Comparison of ENCODE assay signal across 8 mouse cellular contexts in the genomic region with DNA sequence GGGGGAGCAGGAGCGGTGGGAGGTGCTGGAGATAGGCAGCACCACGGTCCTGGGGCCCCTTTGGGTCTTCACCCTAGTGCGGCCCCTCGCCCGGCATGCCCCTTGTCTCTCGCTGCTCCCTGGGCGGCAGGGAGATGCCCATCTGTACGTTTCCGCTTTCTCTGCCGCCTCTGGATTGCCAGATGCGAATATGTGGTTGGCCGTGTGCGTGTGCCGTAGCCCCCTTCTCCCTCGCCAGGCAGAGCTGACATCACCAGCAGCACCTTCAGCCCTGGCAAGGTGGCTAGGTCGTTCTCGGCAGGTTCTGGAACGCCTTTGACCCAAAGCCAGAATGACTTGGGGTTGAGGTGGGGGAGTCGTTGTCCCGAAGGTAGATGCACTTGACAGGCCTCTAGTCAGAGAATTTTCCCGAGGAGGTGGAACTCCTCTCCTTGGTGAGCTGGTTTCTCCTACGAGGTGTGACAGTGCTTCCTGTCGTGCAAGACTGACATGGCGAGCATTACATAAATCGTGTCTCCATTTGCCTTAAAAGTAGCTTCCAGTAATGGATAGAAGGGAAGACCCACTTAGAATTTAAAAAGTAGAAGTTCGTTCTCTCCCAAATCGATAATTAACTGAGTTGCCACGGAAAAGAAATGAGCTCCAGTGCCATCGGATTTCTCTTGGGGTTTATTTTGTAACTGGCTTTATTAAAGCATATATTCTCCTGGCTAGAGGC. TPM values are rescaled to one million over a fixed set of nuclear protein-coding genes. Genes with fewer than 3 reads are reported as not detected.
DNase-seq lines count a peak whose midpoint lies in the region; ATAC-seq lines count a peak whose summit lies in the region.

No protein-coding gene starts in this region.

- peak overlapping the region; percentile 96 for H3K27ac ChIP-seq in heart, embryonic 10.5 days
- H3K27ac ChIP-seq in forebrain, embryonic 10.5 days: peak overlapping the region; percentile 95
- H3K27ac ChIP-seq in limb, embryonic 10.5 days: peak overlapping the region; percentile 93
- H3K27ac ChIP-seq in neural tube, embryonic 12.5 days: peak overlapping the region; percentile 74; the same call in 1 of the 2 replicates

- peaks cover 23% of the 10 kb centered on the region for H3K4me1 ChIP-seq in heart, embryonic 10.5 days
- H3K4me1 ChIP-seq in forebrain, embryonic 10.5 days: peaks cover 38% of the 10 kb centered on the region
- H3K4me1 ChIP-seq in limb, embryonic 10.5 days: peaks cover 36% of the 10 kb centered on the region
- peaks cover 22% of the 10 kb centered on the region for H3K4me1 ChIP-seq in neural tube, embryonic 12.5 days

- 6% methylated on average over 29 of the region's 29 CpGs for WGBS in heart, embryonic 10.5 days
- 9% methylated on average over 29 of the region's 29 CpGs for WGBS in forebrain, embryonic 10.5 days
- WGBS in limb, embryonic 10.5 days: 8% methylated on average over 29 of the region's 29 CpGs
- 8% methylated on average over 29 of the region's 29 CpGs for WGBS in neural tube, embryonic 12.5 days

- H3K4me2 ChIP-seq in neural tube, embryonic 12.5 days (replicated peaks): peak overlapping the region; percentile 90

- intact Hi-C loops in heart, postnatal 10 days (cut with DNase I): loop anchor here (2.0 to 10.0 kb wide), 4 partner anchors 76 to 321 kb away; a partner anchor contains a TSS

- H3K36me3 ChIP-seq in heart, embryonic 10.5 days: peaks cover 36% of the 10 kb centered on the region
- peaks cover 37% of the 10 kb centered on the region for H3K36me3 ChIP-seq in forebrain, embryonic 10.5 days (replicated peaks)
- H3K36me3 ChIP-seq in limb, embryonic 10.5 days: peaks cover 40% of the 10 kb centered on the region
- peaks cover 32% of the 10 kb centered on the region for H3K36me3 ChIP-seq in neural tube, embryonic 12.5 days

- H3K4me3 ChIP-seq in heart, embryonic 10.5 days: peak overlapping the region; percentile 100
- peak overlapping the region; percentile 86 for H3K4me3 ChIP-seq in forebrain, embryonic 10.5 days
- H3K4me3 ChIP-seq in limb, embryonic 10.5 days: peak overlapping the region; percentile 97
- peak overlapping the region; percentile 100 for H3K4me3 ChIP-seq in neural tube, embryonic 12.5 days

- DNase-seq in heart, embryonic 10.5 days (ENCODE audit: low spot score): peak; percentile 88
- DNase-seq in heart, postnatal 10 days: no peak
- DNase-seq in 3134 (ENCODE audit: extremely low read depth, insufficient read length, low spot score): peak; percentile 69
- DNase-seq in adipocyte (ENCODE audit: low spot score): peak; percentile 35
- DNase-seq in forebrain, embryonic 10.5 days (ENCODE audit: extremely low spot score, low spot score): peak; percentile 50
- peak; percentile 73 for DNase-seq in limb, embryonic 10.5 days (ENCODE audit: low spot score)
- DNase-seq in urinary bladder, postnatal 10 days (ENCODE audit: low spot score): no peak

- peak overlapping the region; percentile 98 for H3K9ac ChIP-seq in neural tube, embryonic 12.5 days

- 0 out of 2 replicates have a peak, but pooled peaks have one; percentile 10 for ATAC-seq in neural tube, embryonic 12.5 days (ENCODE audit: low FRiP score, low read depth)

- no peaks in the 10 kb centered on the region for H3K27me3 ChIP-seq in heart, embryonic 10.5 days (ENCODE audit: insufficient read depth, poor library complexity, severe bottlenecking)
- H3K27me3 ChIP-seq in forebrain, embryonic 10.5 days (ENCODE audit: poor library complexity, severe bottlenecking): no peaks in the 10 kb centered on the region
- no peaks in the 10 kb centered on the region for H3K27me3 ChIP-seq in limb, embryonic 10.5 days (ENCODE audit: low read depth, poor library complexity, severe bottlenecking)
- no peaks in the 10 kb centered on the region for H3K27me3 ChIP-seq in neural tube, embryonic 12.5 days (replicated peaks)

- no peaks in the 10 kb centered on the region for H3K9me3 ChIP-seq in heart, embryonic 10.5 days
- H3K9me3 ChIP-seq in forebrain, embryonic 10.5 days: no peaks in the 10 kb centered on the region
- H3K9me3 ChIP-seq in limb, embryonic 10.5 days (replicated peaks): no peaks in the 10 kb centered on the region
- no peaks in the 10 kb centered on the region for H3K9me3 ChIP-seq in neural tube, embryonic 12.5 days

RNA-seq across cellular contexts. Expression of a gene that starts 1.6 kb away (rescaled TPM):
- polyA plus RNA-seq in heart, embryonic 10.5 days (2016; fragmentation: Nextera tagmentation; extraction: Ambion mirVana): 841 and 1,083 TPM in 2 replicates
- total RNA-seq in heart, postnatal 10 days (2021): 100 to 1,000 TPM; 338 to 349 TPM
- polyA plus RNA-seq in forebrain, embryonic 10.5 days (2016; fragmentation: Nextera tagmentation; extraction: Ambion mirVana): 1,249 and 1,251 TPM in 2 replicates
- 1,121 and 1,290 TPM in 2 replicates for polyA plus RNA-seq in limb, embryonic 10.5 days (2016; fragmentation: Nextera tagmentation; extraction: Ambion mirVana)
- polyA plus RNA-seq in neural tube, embryonic 12.5 days (2016; fragmentation: Nextera tagmentation; extraction: Ambion mirVana): 1,755 and 1,801 TPM in 2 replicates

RNA-seq across cellular contexts. Expression of a gene that starts 41.4 kb away (rescaled TPM):
- polyA plus RNA-seq in heart, embryonic 10.5 days (2016; fragmentation: Nextera tagmentation; extraction: Ambion mirVana): 10.3 and 12.0 TPM in 2 replicates
- 10 to 100 TPM; 12.5 to 14.2 TPM for total RNA-seq in heart, postnatal 10 days (2021)
- polyA plus RNA-seq in forebrain, embryonic 10.5 days (2016; fragmentation: Nextera tagmentation; extraction: Ambion mirVana): 12.9 and 15.5 TPM in 2 replicates
- 15.5 and 16.3 TPM in 2 replicates for polyA plus RNA-seq in limb, embryonic 10.5 days (2016; fragmentation: Nextera tagmentation; extraction: Ambion mirVana)
- polyA plus RNA-seq in neural tube, embryonic 12.5 days (2016; fragmentation: Nextera tagmentation; extraction: Ambion mirVana): 14.7 and 15.1 TPM in 2 replicates

Comparison
In these comparisons a context has a peak if more than half of its experiments do, and no peak if none do; other contexts are left out.
1. DNase-seq: peak in heart, embryonic 10.5 days (single experiment), 3134 (single experiment), adipocyte (single experiment), forebrain, embryonic 10.5 days (single experiment) and limb, embryonic 10.5 days (single experiment); none in heart, postnatal 10 days (0 of 2) and urinary bladder, postnatal 10 days (single experiment).
2. Peak in every context shown above with its lines, with median percentiles within 50 percentile points of each other: H3K27ac ChIP-seq and H3K4me3 ChIP-seq.